Mouse (Mus musculus) kidney, postnatal 0 days (tissue): ENCODE measurements around the gene Zfp229. TPM values are rescaled to one million over a fixed set of nuclear protein-coding genes. Genes with fewer than 3 reads are reported as not detected.
"Not testable (repeated sequence)": the region's sequence is repeated elsewhere in the genome, so short reads cannot be mapped to it uniquely, and the experiment has no call there.

Experiments
- ATAC-seq: fragments of 200-750 bp; cut with Nextera tagmentation; replicated peaks from 2 replicates; pipeline ENCODE4 v1.8.0; 2017; ENCODE audit warnings: low read depth, moderate number of reproducible peaks, moderate TSS enrichment, moderate library complexity; ENCODE audit not compliant: low FRiP score
- DNase-seq: peaks from one replicate; pipeline ENCODE4 v3.0.0-alpha.2; 2016; ENCODE audit warnings: low spot score
- H3K27ac ChIP-seq: fragments of 300-500 bp; sonication (generic); 2 replicates; pipeline ENCODE4 v1.5.1; 2014; ENCODE audit warnings: mild to moderate bottlenecking
- H3K27me3 ChIP-seq: fragments of 300-500 bp; sonication (generic); 2 replicates; pipeline ENCODE4 v1.6.1; 2014; ENCODE audit warnings: low read length, mixed read lengths; ENCODE audit not compliant: insufficient read depth
- H3K36me3 ChIP-seq: fragments of 300-500 bp; sonication (generic); 2 replicates; pipeline ENCODE4 v1.6.1; 2014; ENCODE audit warnings: low read length, mixed read lengths; ENCODE audit not compliant: insufficient read depth
- H3K4me1 ChIP-seq: fragments of 300-500 bp; sonication (generic); replicated peaks from 2 replicates; pipeline ENCODE4 v1.6.1; 2014; ENCODE audit warnings: antibody characterized with exemption, low read length, mixed read lengths; ENCODE audit not compliant: insufficient read depth
- H3K4me2 ChIP-seq: fragments of 300-500 bp; sonication (generic); 2 replicates; pipeline ENCODE4 v1.6.1; 2014; ENCODE audit warnings: mild to moderate bottlenecking, low read length, moderate library complexity, mixed read lengths
- H3K4me3 ChIP-seq: fragments of 300-500 bp; sonication (generic); replicated peaks from 2 replicates; pipeline ENCODE4 v1.5.1; 2014; ENCODE audit warnings: low read depth, low read length
- H3K9ac ChIP-seq: fragments of 300-500 bp; sonication (generic); 2 replicates; pipeline ENCODE4 v1.6.1; 2014; ENCODE audit warnings: low read depth, low read length
- H3K9me3 ChIP-seq: fragments of 300-500 bp; sonication (generic); replicated peaks from 2 replicates; pipeline ENCODE4 v1.6.1; 2016; ENCODE audit warnings: low read length, inconsistent platforms, mixed read lengths
- CTCF ChIP-seq: IDR thresholded peaks from 2 replicates; pipeline ENCODE4 v1.5.1; 2016; ENCODE audit warnings: antibody characterized with exemption, low read depth, mild to moderate bottlenecking, moderate library complexity
- WGBS: fragments of 180-500 bp; shearing (Covaris S2); extraction: QIAGEN DNeasy Blood & Tissue Kit; methylation state at CpG from one replicate; pipeline ENCODE4 v1.1.7; 2014; 5-methylcytosine and 5-hydroxymethylcytosine counted together
- polyA plus RNA-seq: library from polyadenylated mRNA; unstranded; fragments of >200 nt; fragmentation: Nextera tagmentation; extraction: Ambion mirVana; gene quantifications from 2 replicates; pipeline ENCODE4 v1.2.1, GENCODE M21; 2015

Zfp229 gene
- polyA plus RNA-seq, 1 experiment from 2014 or later, result 5.7 TPM

DNA sequence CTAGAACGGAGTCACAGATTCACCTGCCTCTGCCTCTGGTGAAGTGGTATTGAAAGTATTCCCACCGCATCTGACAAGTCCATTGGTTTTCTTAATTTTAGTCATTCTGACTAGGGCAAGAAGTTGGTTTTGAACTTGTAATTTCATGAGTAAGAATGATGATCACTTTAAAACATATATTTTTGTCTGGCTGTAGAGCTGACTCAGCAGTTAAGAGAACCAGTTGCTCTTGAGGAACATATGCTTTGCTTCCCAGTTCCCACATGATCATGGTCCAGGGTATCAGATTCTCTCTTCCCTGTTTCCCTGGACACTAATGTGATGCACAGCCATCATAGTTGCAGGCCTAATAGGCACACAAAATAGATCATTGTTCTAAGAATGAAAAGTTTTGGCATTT lies 39.7 kb downstream of the Zfp229 start:
- WGBS, result 90% methylated on average over 2 of the region's 2 CpGs
- H3K36me3 ChIP-seq, result no peaks in the 10 kb centered on the region
- H3K4me2 ChIP-seq, result no peak overlapping the region
- ATAC-seq (no peak), DNase-seq (no peak)
- no peaks in the 10 kb centered on the region for H3K27me3 ChIP-seq
- no peaks in the 10 kb centered on the region for H3K9me3 ChIP-seq
- H3K4me3 ChIP-seq, result no peak overlapping the region
- no peak overlapping the region for H3K9ac ChIP-seq
- no peak overlapping the region for H3K27ac ChIP-seq
- no peaks in the 10 kb centered on the region for H3K4me1 ChIP-seq
- TF ChIP-seq CTCF, result no peak

DNA sequence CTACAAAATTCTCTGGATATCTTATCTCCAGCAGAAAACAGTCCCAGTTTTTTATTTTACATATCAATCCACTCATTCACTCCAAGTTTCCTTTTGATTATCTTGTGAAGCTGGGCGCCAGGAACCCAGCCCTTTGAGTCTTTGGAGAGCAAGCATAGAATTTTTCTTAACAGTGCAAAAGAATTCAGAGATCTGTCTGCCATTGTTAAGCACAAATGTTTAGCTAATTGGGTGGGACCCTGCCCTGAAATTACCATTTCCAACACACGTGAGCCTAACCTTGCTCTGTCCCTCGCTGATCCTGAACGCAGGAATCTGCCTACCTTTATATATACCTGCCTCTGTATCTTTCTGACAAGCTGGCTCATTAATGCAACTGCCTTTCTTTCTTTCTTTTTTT lies 61.7 kb downstream of the Zfp229 start:
- Histone ChIP-seq H3K9ac (no peak overlapping the region), H3K9me3 (no peaks in the 10 kb centered on the region), H3K4me1 (no peaks in the 10 kb centered on the region), H3K27ac (no peak overlapping the region), H3K4me2 (no peak overlapping the region), H3K4me3 (no peak overlapping the region), H3K36me3 (no peaks in the 10 kb centered on the region), H3K27me3 (no peaks in the 10 kb centered on the region)
- WGBS, result 80% methylated on average over 4 of the region's 4 CpGs
- ATAC-seq (no peak), DNase-seq (no peak)
- TF ChIP-seq CTCF, result no peak

DNA sequence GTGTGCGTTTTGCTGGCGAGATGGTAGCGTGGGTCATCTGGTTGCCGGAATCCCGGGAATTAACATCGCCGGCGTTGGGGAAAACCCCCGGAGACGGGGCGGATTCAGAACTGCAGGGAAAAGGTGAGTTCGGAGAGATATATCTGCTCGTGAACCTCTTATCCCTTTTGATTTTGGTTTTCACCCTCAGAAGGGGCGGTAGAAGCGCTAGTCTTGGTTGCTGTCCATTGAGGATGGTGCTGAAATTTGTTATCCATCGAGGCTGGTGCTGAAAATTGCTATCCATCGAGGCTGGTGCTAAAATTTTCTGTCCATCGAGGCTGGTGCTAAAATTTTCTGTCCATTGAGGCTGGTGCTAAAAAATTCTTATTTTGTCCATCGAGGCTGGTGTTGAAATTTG lies 70.8 kb downstream of the Zfp229 start:
- 42% methylated on average over 18 of the region's 19 CpGs for WGBS
- not testable (repeated sequence) for H3K27ac ChIP-seq, H3K27me3 ChIP-seq, H3K4me2 ChIP-seq, ATAC-seq, H3K9ac ChIP-seq, H3K36me3 ChIP-seq, H3K4me3 ChIP-seq, H3K9me3 ChIP-seq, H3K4me1 ChIP-seq
- DNase-seq, result peak; percentile 15

Other genes starting within 250 kb of the Zfp229 start
- gene Zfp53, start 241.8 kb upstream of the Zfp229 start, polyA plus RNA-seq, result 11.5 and 12.0 TPM in 2 replicates
- gene Zfp52, start 195.3 kb upstream of the Zfp229 start, polyA plus RNA-seq, result 5.6 and 6.9 TPM in 2 replicates
- gene Zfp948, start 163.8 kb upstream of the Zfp229 start, polyA plus RNA-seq, result 13.6 and 15.5 TPM in 2 replicates
- 2.7 and 3.4 TPM in 2 replicates for gene Zfp983, start 80.2 kb upstream of the Zfp229 start, polyA plus RNA-seq
- gene Gm10226, start 38.9 kb upstream of the Zfp229 start, polyA plus RNA-seq, result 4.6 and 7.9 TPM in 2 replicates
- 10.3 and 11.0 TPM in 2 replicates for gene Zfp760, start 23.1 kb upstream of the Zfp229 start, polyA plus RNA-seq
- gene Zfp820, start 115.0 kb downstream of the Zfp229 start, polyA plus RNA-seq, result 5.3 and 5.8 TPM in 2 replicates
- gene Zfp995, start 179.1 kb downstream of the Zfp229 start, polyA plus RNA-seq, result 8.0 and 9.6 TPM in 2 replicates
- 16.7 and 17.4 TPM in 2 replicates for gene Zfp942, start 231.7 kb downstream of the Zfp229 start, polyA plus RNA-seq
- gene Zfp943, start 231.8 kb downstream of the Zfp229 start, polyA plus RNA-seq, result 16.1 and 16.4 TPM in 2 replicates